Mouse (Mus musculus): ENCODE results near the gene Kremen1. TPM values are rescaled to one million over a fixed set of nuclear protein-coding genes. Genes with fewer than 3 reads are reported as not detected.
A peak's percentile ranks its signal among the peaks of the same experiment; 100 is the strongest.

Kremen1 gene
- total and polyA plus RNA-seq, 2 experiments from 2014 or later, result 3.6 to 18.5 TPM

- Histone ChIP-seq H3K9ac (replicated peaks; ENCODE audit: low read length) (no peak overlapping the region), H3K9me3 (ENCODE audit: low read length) (no peaks in the 10 kb centered on the region), H3K4me3 (ENCODE audit: low read length) (no peak overlapping the region), H3K27me3 (ENCODE audit: insufficient read depth, low read length) (no peaks in the 10 kb centered on the region), H3K4me2 (ENCODE audit: low read depth, low read length) (no peak overlapping the region), H3K36me3 (ENCODE audit: insufficient read depth, low read length) (no peaks in the 10 kb centered on the region), H3K27ac (no peak overlapping the region), H3K4me1 (ENCODE audit: insufficient read depth, low read length) (no peaks in the 10 kb centered on the region)
- no peak for TF ChIP-seq CTCF (IDR thresholded peaks at IDR 0.05; ENCODE audit: low read depth)
- WGBS, result 76% methylated on average over 8 of the region's 8 CpGs
- no peak for DNase-seq (ENCODE audit: low spot score)
- ATAC-seq, result no peak
Observed at GRCm38 (mm10) chr11:5176685-5177084, 84.7 kb downstream of the Kremen1 start.

GRCm38 (mm10) chr11:5175866-5176265 is 85.5 kb downstream of the Kremen1 start:
- ATAC-seq (no peak), DNase-seq (ENCODE audit: low spot score) (no peak)
- Histone ChIP-seq H3K9me3 (ENCODE audit: low read length) (no peaks in the 10 kb centered on the region), H3K9ac (replicated peaks; ENCODE audit: low read length) (no peak overlapping the region), H3K4me2 (ENCODE audit: low read depth, low read length) (no peak overlapping the region), H3K36me3 (ENCODE audit: insufficient read depth, low read length) (no peaks in the 10 kb centered on the region), H3K27ac (no peak overlapping the region), H3K4me3 (ENCODE audit: low read length) (no peak overlapping the region), H3K4me1 (ENCODE audit: insufficient read depth, low read length) (no peaks in the 10 kb centered on the region), H3K27me3 (ENCODE audit: insufficient read depth, low read length) (no peaks in the 10 kb centered on the region)
- 93% methylated on average over 2 of the region's 2 CpGs for WGBS
- no peak for TF ChIP-seq CTCF (IDR thresholded peaks at IDR 0.05; ENCODE audit: low read depth)

GRCm38 (mm10) chr11:5175141-5175540 is 86.2 kb downstream of the Kremen1 start:
- Histone ChIP-seq H3K9me3 (ENCODE audit: low read length) (no peaks in the 10 kb centered on the region), H3K4me1 (ENCODE audit: insufficient read depth, low read length) (no peaks in the 10 kb centered on the region), H3K4me2 (ENCODE audit: low read depth, low read length) (no peak overlapping the region), H3K27ac (no peak overlapping the region), H3K4me3 (ENCODE audit: low read length) (no peak overlapping the region), H3K36me3 (ENCODE audit: insufficient read depth, low read length) (no peaks in the 10 kb centered on the region), H3K9ac (replicated peaks; ENCODE audit: low read length) (no peak overlapping the region), H3K27me3 (ENCODE audit: insufficient read depth, low read length) (no peaks in the 10 kb centered on the region)
- no peak for DNase-seq (ENCODE audit: low spot score)
- ATAC-seq, result no peak
- no peak for TF ChIP-seq CTCF (IDR thresholded peaks at IDR 0.05; ENCODE audit: low read depth)
- WGBS, result 85% methylated on average over 7 of the region's 7 CpGs

GRCm38 (mm10) chr11:5172861-5173260 is 88.5 kb downstream of the Kremen1 start:
- no peak overlapping the region for H3K27ac ChIP-seq
- DNase-seq (ENCODE audit: low spot score) (no peak), ATAC-seq (no peak; the same call in 1 of the 2 replicates)
- H3K4me1 ChIP-seq (ENCODE audit: insufficient read depth, low read length), result no peaks in the 10 kb centered on the region
- H3K4me3 ChIP-seq (ENCODE audit: low read length), result no peak overlapping the region
- H3K36me3 ChIP-seq (ENCODE audit: insufficient read depth, low read length), result no peaks in the 10 kb centered on the region
- no peak overlapping the region for H3K9ac ChIP-seq (replicated peaks; ENCODE audit: low read length)
- no peak overlapping the region for H3K4me2 ChIP-seq (ENCODE audit: low read depth, low read length)
- no peaks in the 10 kb centered on the region for H3K9me3 ChIP-seq (ENCODE audit: low read length)
- 66% methylated on average over 3 of the region's 3 CpGs for WGBS
- no peaks in the 10 kb centered on the region for H3K27me3 ChIP-seq (ENCODE audit: insufficient read depth, low read length)
- no peak for TF ChIP-seq CTCF (IDR thresholded peaks at IDR 0.05; ENCODE audit: low read depth)

GRCm38 (mm10) chr11:5167311-5167710 is 94.0 kb downstream of the Kremen1 start:
- Histone ChIP-seq H3K4me3 (ENCODE audit: low read length) (no peak overlapping the region), H3K27me3 (ENCODE audit: insufficient read depth, low read length) (no peaks in the 10 kb centered on the region), H3K27ac (peak overlapping the region; percentile 60), H3K9me3 (ENCODE audit: low read length) (no peaks in the 10 kb centered on the region), H3K9ac (replicated peaks; ENCODE audit: low read length) (no peak overlapping the region), H3K4me1 (ENCODE audit: insufficient read depth, low read length) (peaks cover 6% of the 10 kb centered on the region), H3K36me3 (ENCODE audit: insufficient read depth, low read length) (no peaks in the 10 kb centered on the region), H3K4me2 (ENCODE audit: low read depth, low read length) (no peak overlapping the region)
- ATAC-seq (peak; percentile 78), DNase-seq (ENCODE audit: low spot score) (peak; percentile 57)
- 51% methylated on average over 9 of the region's 9 CpGs for whole genome bisulfite sequencing
- no peak for TF ChIP-seq CTCF (IDR thresholded peaks at IDR 0.05; ENCODE audit: low read depth)

- DNase-seq (ENCODE audit: low spot score) (peak; percentile 76), ATAC-seq (peak; percentile 75)
- WGBS, result 17% methylated on average over 8 of the region's 8 CpGs
- Histone ChIP-seq H3K4me2 (ENCODE audit: low read depth, low read length) (no peak overlapping the region), H3K9me3 (ENCODE audit: low read length) (no peaks in the 10 kb centered on the region), H3K36me3 (ENCODE audit: insufficient read depth, low read length) (no peaks in the 10 kb centered on the region), H3K9ac (replicated peaks; ENCODE audit: low read length) (no peak overlapping the region), H3K27me3 (ENCODE audit: insufficient read depth, low read length) (no peaks in the 10 kb centered on the region), H3K4me3 (ENCODE audit: low read length) (no peak overlapping the region), H3K4me1 (ENCODE audit: insufficient read depth, low read length) (peaks cover 6% of the 10 kb centered on the region), H3K27ac (peak overlapping the region; percentile 60; the same call in 1 of the 2 replicates)
- 0 out of 2 replicates have a peak, but pooled peaks have one; percentile 4 for TF ChIP-seq CTCF (IDR thresholded peaks at IDR 0.05; ENCODE audit: low read depth)
Observed at GRCm38 (mm10) chr11:5165471-5165916, 95.9 kb downstream of the Kremen1 start.

GRCm38 (mm10) chr11:5164310-5164709 is 97.0 kb downstream of the Kremen1 start:
- Histone ChIP-seq H3K4me1 (ENCODE audit: insufficient read depth, low read length) (peaks cover 6% of the 10 kb centered on the region), H3K9me3 (ENCODE audit: low read length) (no peaks in the 10 kb centered on the region), H3K4me3 (ENCODE audit: low read length) (no peak overlapping the region), H3K27me3 (ENCODE audit: insufficient read depth, low read length) (no peaks in the 10 kb centered on the region), H3K4me2 (ENCODE audit: low read depth, low read length) (no peak overlapping the region), H3K9ac (replicated peaks; ENCODE audit: low read length) (no peak overlapping the region), H3K27ac (no peak overlapping the region), H3K36me3 (ENCODE audit: insufficient read depth, low read length) (no peaks in the 10 kb centered on the region)
- DNase-seq (ENCODE audit: low spot score) (no peak), ATAC-seq (no peak)
- TF ChIP-seq CTCF (IDR thresholded peaks at IDR 0.05; ENCODE audit: low read depth), result no peak
- WGBS, result 40% methylated on average over 8 of the region's 8 CpGs

All from hindbrain, postnatal 0 days (tissue).